Mouse (Mus musculus) stomach, postnatal 0 days (tissue): ENCODE measurements at regions not wholly inside any gene's neighbourhood (a gene's known extent, or its start where the extent isn't known, plus 50 kb on each side); places are given as distances from the start of the nearest gene placed in this dataset.

Experiments
- ATAC-seq: fragments of 200-750 bp; cut with Nextera tagmentation; 2 replicates; pipeline ENCODE4 v1.8.0; 2017; ENCODE audit not compliant: low FRiP score, low TSS enrichment
- DNase-seq: peaks from one replicate; pipeline ENCODE4 v3.0.0-alpha.2; 2016; ENCODE audit warnings: low spot score
- H3K27ac ChIP-seq: fragments of 300-500 bp; sonication (generic); replicated peaks from 2 replicates; pipeline ENCODE4 v1.5.1; 2014; ENCODE audit warnings: mild to moderate bottlenecking, control low read depth
- H3K27me3 ChIP-seq: fragments of 300-500 bp; sonication (generic); 2 replicates; pipeline ENCODE4 v1.6.1; 2014; ENCODE audit warnings: low read length; ENCODE audit not compliant: control insufficient read depth, insufficient read depth
- H3K36me3 ChIP-seq: fragments of 300-500 bp; sonication (generic); 2 replicates; pipeline ENCODE4 v1.6.1; 2014; ENCODE audit warnings: low read length, mixed read lengths; ENCODE audit not compliant: control insufficient read depth, insufficient read depth
- H3K4me1 ChIP-seq: fragments of 300-500 bp; sonication (generic); replicated peaks from 2 replicates; pipeline ENCODE4 v1.6.1; 2014; ENCODE audit warnings: antibody characterized with exemption; ENCODE audit not compliant: control insufficient read depth, insufficient read depth
- H3K4me2 ChIP-seq: fragments of 300-500 bp; sonication (generic); replicated peaks from 2 replicates; pipeline ENCODE4 v1.6.1; 2014; ENCODE audit warnings: low read depth, mild to moderate bottlenecking, control low read depth, moderate library complexity
- H3K4me3 ChIP-seq: fragments of 300-500 bp; sonication (generic); 2 replicates; pipeline ENCODE4 v1.5.1; 2014; ENCODE audit warnings: low read depth, low read length, control low read depth
- H3K9ac ChIP-seq: fragments of 300-500 bp; sonication (generic); 2 replicates; pipeline ENCODE4 v1.6.1; 2014; ENCODE audit warnings: mild to moderate bottlenecking, low read length, control low read depth, mixed read lengths
- H3K9me3 ChIP-seq: fragments of 300-500 bp; sonication (generic); 2 replicates; pipeline ENCODE4 v1.6.1; 2016; ENCODE audit warnings: low read length; ENCODE audit not compliant: control insufficient read depth
- CTCF ChIP-seq: IDR thresholded peaks from 2 replicates; pipeline ENCODE4 v1.5.1; 2016; ENCODE audit warnings: antibody characterized with exemption, low read depth, mild to moderate bottlenecking, moderate library complexity
- EP300 ChIP-seq: optimal IDR thresholded peaks from 2 replicates; pipeline ENCODE3; 2016; ENCODE audit warnings: antibody characterized with exemption
- WGBS: fragments of 180-500 bp; shearing (Covaris S2); extraction: QIAGEN DNeasy Blood & Tissue Kit; methylation state at CpG from one replicate; pipeline ENCODE4 v1.1.7; 2014; 5-methylcytosine and 5-hydroxymethylcytosine counted together

GRCm38 (mm10) chr17:15145191-15145968, 104.0 kb upstream of the Gm3448 start:
- no peak for ATAC-seq

DNA sequence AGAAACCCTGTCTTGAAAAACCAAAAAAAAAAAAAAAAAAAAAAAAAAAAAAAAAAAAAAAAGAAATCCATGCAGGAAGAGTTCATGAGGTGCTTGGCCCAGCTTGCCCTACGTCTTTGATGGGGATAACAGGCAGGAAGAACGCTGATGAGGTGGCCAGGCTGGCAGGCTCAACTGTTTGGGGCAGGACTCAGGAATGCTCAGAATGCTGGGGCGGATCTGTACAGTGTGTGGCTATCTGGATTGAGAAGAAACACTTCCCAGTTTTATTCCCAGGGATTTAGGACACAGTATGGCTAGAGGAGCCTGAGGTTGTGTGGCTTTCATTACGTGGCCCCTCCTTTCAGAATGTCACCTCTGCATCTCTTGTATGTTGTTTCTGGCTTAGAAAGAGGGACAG, 99.1 kb upstream of the Gm3448 start:
- 65% methylated on average over 4 of the region's 4 CpGs for WGBS
- no peak for ATAC-seq
- Histone ChIP-seq H3K4me1 (no peaks in the 10 kb centered on the region), H3K27me3 (no peaks in the 10 kb centered on the region), H3K36me3 (no peaks in the 10 kb centered on the region), H3K4me2 (no peak overlapping the region), H3K4me3 (no peak overlapping the region), H3K9me3 (no peaks in the 10 kb centered on the region), H3K27ac (no peak overlapping the region), H3K9ac (no peak overlapping the region)
- no peak for TF ChIP-seq EP300
- TF ChIP-seq CTCF: no peak
- DNase-seq: no peak

More at GRCm38 (mm10) chr17:15145191-15145968, 104.0 kb upstream of the Gm3448 start:
- H3K4me3 ChIP-seq: no peak overlapping the region
- no peak for DNase-seq
- H3K9me3 ChIP-seq: no peaks in the 10 kb centered on the region
- TF ChIP-seq EP300 (no peak), CTCF (no peak)
- H3K9ac ChIP-seq: no peak overlapping the region
- no peaks in the 10 kb centered on the region for H3K36me3 ChIP-seq
- H3K27ac ChIP-seq: no peak overlapping the region
- H3K4me2 ChIP-seq: no peak overlapping the region
- 81% methylated on average over 14 of the region's 14 CpGs for WGBS
- H3K4me1 ChIP-seq: no peaks in the 10 kb centered on the region
- H3K27me3 ChIP-seq: no peaks in the 10 kb centered on the region
